Mouse (Mus musculus) thymus, postnatal 25 days (tissue): Measurements from ENCODE around the gene Sstr4.

ENCODE experiments used
- DNase-seq: peaks from one replicate; pipeline ENCODE4 v3.0.0; 2022

Gene Sstr4

GRCm38 (mm10) chr2:148432346-148432745, 37.2 kb downstream of the Sstr4 start:
- DNase-seq = no peak

DNA sequence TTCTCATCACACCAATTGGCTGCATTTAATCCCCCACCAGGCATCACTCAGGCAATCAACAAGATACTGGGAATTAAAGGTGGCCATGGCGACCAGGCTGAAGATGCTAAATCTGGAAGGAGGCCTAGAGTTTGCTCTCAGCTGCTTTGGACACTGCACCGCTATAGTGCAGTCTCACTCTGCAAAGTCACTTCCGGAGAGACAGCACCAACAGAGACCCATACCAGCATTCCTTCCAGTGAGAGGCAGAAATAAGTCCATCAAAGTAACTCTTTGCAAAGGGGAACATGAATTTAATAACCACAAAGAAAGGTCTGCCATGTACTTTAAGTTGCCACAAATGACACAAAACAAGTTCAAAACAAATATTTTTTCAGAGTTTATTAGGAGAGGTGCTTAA, 41.1 kb downstream of the Sstr4 start:
- no peak for DNase-seq

- no peak for DNase-seq
Observed at GRCm38 (mm10) chr2:148439691-148440276, 44.6 kb downstream of the Sstr4 start.

DNA sequence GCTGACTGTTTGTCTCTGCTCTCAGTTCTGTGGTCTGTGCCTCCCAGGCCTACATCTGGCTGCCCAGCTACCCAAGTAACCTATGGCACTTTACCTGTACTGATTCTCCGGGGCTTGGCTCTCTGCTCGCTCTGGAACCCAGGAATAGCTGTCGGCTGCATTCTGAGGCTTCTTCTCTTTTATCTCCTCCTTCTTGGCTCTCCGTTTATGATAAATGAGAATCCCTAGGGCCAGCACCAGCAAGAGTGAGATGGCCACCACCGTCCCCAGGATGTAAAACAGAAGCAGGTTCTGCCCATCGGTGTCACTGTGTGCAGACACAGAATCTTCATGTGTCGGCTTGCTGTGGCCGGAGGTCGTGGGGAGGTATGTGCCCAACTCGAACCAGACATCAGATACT, 46.3 kb downstream of the Sstr4 start:
- no peak for DNase-seq

DNA sequence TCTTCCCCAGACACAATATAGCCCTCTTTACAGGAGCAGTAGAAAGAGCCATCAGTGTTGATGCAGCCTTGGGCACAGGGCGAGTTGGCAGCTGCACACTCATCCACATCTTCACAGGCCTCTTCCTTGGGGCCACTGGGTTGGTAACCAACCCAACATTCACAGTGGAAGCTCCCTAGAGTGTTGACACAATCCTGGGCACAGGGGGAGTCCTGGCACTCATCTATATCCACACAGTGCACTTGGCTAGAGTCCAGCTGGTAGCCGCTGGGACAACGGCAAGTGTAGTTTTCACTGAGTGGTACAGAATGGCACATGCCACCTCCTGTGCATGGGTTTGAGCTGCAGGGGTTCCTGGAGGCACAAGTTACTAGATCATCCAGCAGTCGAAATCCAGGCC, 47.0 kb downstream of the Sstr4 start:
- peak; percentile 26 for DNase-seq

DNA sequence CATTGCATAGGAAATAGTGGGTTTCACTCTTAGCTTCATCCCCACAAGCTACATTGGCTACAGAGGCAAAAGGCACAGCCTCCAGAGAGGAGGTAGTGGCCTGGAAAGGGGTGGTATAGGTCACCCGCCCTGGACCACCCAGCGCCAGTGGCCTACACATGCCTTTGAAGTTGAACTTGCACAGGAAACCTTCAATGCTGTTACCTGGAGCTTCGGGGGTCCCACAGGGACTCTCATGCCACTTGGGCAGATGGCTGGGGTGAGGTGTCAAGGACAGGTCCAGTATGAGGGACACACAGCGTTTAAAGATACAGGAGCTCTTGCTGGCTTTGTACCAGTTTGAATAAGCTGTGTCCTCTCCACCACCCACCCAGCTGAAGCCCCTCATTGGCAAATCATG, 47.6 kb downstream of the Sstr4 start:
- peak; percentile 10 for DNase-seq

GRCm38 (mm10) chr2:148443249-148443958, 48.3 kb downstream of the Sstr4 start, which contains the start of gene Cd93:
TSS of gene Cd93 (minus strand) at chr2:148443563.
- DNase-seq = peak; percentile 43

- no peak for DNase-seq
Observed at GRCm38 (mm10) chr2:148444472-148444871, 49.3 kb downstream of the Sstr4 start.

GRCm38 (mm10) chr2:148445616-148446015, 50.5 kb downstream of the Sstr4 start:
- no peak for DNase-seq
